Mouse (Mus musculus): Measurements from ENCODE around the gene Gckr. TPM values are rescaled to one million over a fixed set of nuclear protein-coding genes. Genes with fewer than 3 reads are reported as not detected.

The Gckr gene
- polyA plus RNA-seq, 1 experiment from 2014 or later: 0.17 TPM

GRCm38 (mm10) chr5:31266101-31266500 is 31.1 kb upstream of the Gckr start:
- H3K27me3 ChIP-seq: no peaks in the 10 kb centered on the region
- ATAC-seq (ENCODE audit: insufficient number of reproducible peaks, insufficient read depth, low FRiP score, low TSS enrichment): no peak
- H3K4me3 ChIP-seq: no peak overlapping the region
- no peak overlapping the region for H3K4me2 ChIP-seq (replicated peaks)
- WGBS: 86% methylated on average over 7 of the region's 7 CpGs
- no peaks in the 10 kb centered on the region for H3K4me1 ChIP-seq
- no peak overlapping the region for H3K9ac ChIP-seq
- no peaks in the 10 kb centered on the region for H3K9me3 ChIP-seq
- no peak overlapping the region for H3K27ac ChIP-seq
- H3K36me3 ChIP-seq: peaks cover 90% of the 10 kb centered on the region

GRCm38 (mm10) chr5:31267686-31268085 is 29.6 kb upstream of the Gckr start:
- ATAC-seq (ENCODE audit: insufficient number of reproducible peaks, insufficient read depth, low FRiP score, low TSS enrichment): no peak
- H3K4me1 ChIP-seq: no peaks in the 10 kb centered on the region
- H3K36me3 ChIP-seq: peaks cover 87% of the 10 kb centered on the region
- H3K27me3 ChIP-seq: no peaks in the 10 kb centered on the region
- no peak overlapping the region for H3K4me2 ChIP-seq (replicated peaks)
- no peak overlapping the region for H3K27ac ChIP-seq
- no peaks in the 10 kb centered on the region for H3K9me3 ChIP-seq
- H3K9ac ChIP-seq: no peak overlapping the region
- WGBS: 78% methylated on average over 6 of the region's 6 CpGs
- no peak overlapping the region for H3K4me3 ChIP-seq

GRCm38 (mm10) chr5:31273018-31273417 is 24.2 kb upstream of the Gckr start:
- Histone ChIP-seq H3K9ac (no peak overlapping the region), H3K4me3 (no peak overlapping the region), H3K9me3 (no peaks in the 10 kb centered on the region), H3K4me2 (replicated peaks) (no peak overlapping the region), H3K27me3 (no peaks in the 10 kb centered on the region), H3K4me1 (no peaks in the 10 kb centered on the region), H3K36me3 (peaks cover 68% of the 10 kb centered on the region), H3K27ac (no peak overlapping the region)
- no peak for ATAC-seq (ENCODE audit: insufficient number of reproducible peaks, insufficient read depth, low FRiP score, low TSS enrichment)
- 91% methylated on average over 6 of the region's 6 CpGs for WGBS

- H3K36me3 ChIP-seq: peaks cover 83% of the 10 kb centered on the region
- 88% methylated on average over 20 of the region's 20 CpGs for WGBS
Measured at GRCm38 (mm10) chr5:31279245-31279988, 17.8 kb upstream of the Gckr start.

GRCm38 (mm10) chr5:31288225-31288624 is 9.0 kb upstream of the Gckr start:
- no peak overlapping the region for H3K9ac ChIP-seq
- no peaks in the 10 kb centered on the region for H3K27me3 ChIP-seq

More at GRCm38 (mm10) chr5:31279245-31279988, 17.8 kb upstream of the Gckr start:
- Histone ChIP-seq H3K4me3 (no peak overlapping the region), H3K27me3 (no peaks in the 10 kb centered on the region), H3K4me2 (replicated peaks) (no peak overlapping the region), H3K9ac (no peak overlapping the region), H3K27ac (no peak overlapping the region), H3K4me1 (no peaks in the 10 kb centered on the region), H3K9me3 (no peaks in the 10 kb centered on the region)
- no peak for ATAC-seq (ENCODE audit: insufficient number of reproducible peaks, insufficient read depth, low FRiP score, low TSS enrichment)

GRCm38 (mm10) chr5:31288655-31289054 is 8.6 kb upstream of the Gckr start:
- no peak overlapping the region for H3K4me2 ChIP-seq (replicated peaks)
- H3K9me3 ChIP-seq: no peaks in the 10 kb centered on the region
- H3K9ac ChIP-seq: no peak overlapping the region
- no peak for ATAC-seq (ENCODE audit: insufficient number of reproducible peaks, insufficient read depth, low FRiP score, low TSS enrichment)
- H3K4me1 ChIP-seq: peaks cover 10% of the 10 kb centered on the region
- peaks cover 44% of the 10 kb centered on the region for H3K36me3 ChIP-seq
- no peaks in the 10 kb centered on the region for H3K27me3 ChIP-seq
- no peak overlapping the region for H3K4me3 ChIP-seq
- WGBS: 86% methylated on average over 3 of the region's 3 CpGs
- no peak overlapping the region for H3K27ac ChIP-seq

More at GRCm38 (mm10) chr5:31288225-31288624, 9.0 kb upstream of the Gckr start:
- no peak overlapping the region for H3K4me3 ChIP-seq
- H3K9me3 ChIP-seq: no peaks in the 10 kb centered on the region
- H3K4me1 ChIP-seq: peaks cover 10% of the 10 kb centered on the region
- H3K36me3 ChIP-seq: peaks cover 44% of the 10 kb centered on the region
- no peak for ATAC-seq (ENCODE audit: insufficient number of reproducible peaks, insufficient read depth, low FRiP score, low TSS enrichment)
- no peak overlapping the region for H3K27ac ChIP-seq
- no peak overlapping the region for H3K4me2 ChIP-seq (replicated peaks)
- 83% methylated on average over 4 of the region's 4 CpGs for WGBS

GRCm38 (mm10) chr5:31289626-31290230 is 7.5 kb upstream of the Gckr start:
- H3K4me3 ChIP-seq: peak overlapping the region; percentile 53; the same call in 1 of the 2 replicates
- H3K36me3 ChIP-seq: peaks cover 33% of the 10 kb centered on the region
- H3K27ac ChIP-seq: no peak overlapping the region
- H3K27me3 ChIP-seq: no peaks in the 10 kb centered on the region
- H3K9me3 ChIP-seq: no peaks in the 10 kb centered on the region
- ATAC-seq (ENCODE audit: insufficient number of reproducible peaks, insufficient read depth, low FRiP score, low TSS enrichment): no peak
- 85% methylated on average over 3 of the region's 3 CpGs for WGBS
- peak overlapping the region; percentile 60; the same call in 1 of the 2 replicates for H3K9ac ChIP-seq
- peaks cover 17% of the 10 kb centered on the region for H3K4me1 ChIP-seq
- H3K4me2 ChIP-seq (replicated peaks): peak overlapping the region; percentile 79

GRCm38 (mm10) chr5:31290521-31291360 is 6.5 kb upstream of the Gckr start, which contains the start of gene Ift172:
Gene Ift172, minus strand, starts transcription at chr5:31291116.
- Histone ChIP-seq H3K36me3 (peaks cover 24% of the 10 kb centered on the region), H3K9me3 (no peaks in the 10 kb centered on the region), H3K27ac (peak within 1 kb of the TSS; percentile 76), H3K27me3 (no peaks in the 10 kb centered on the region), H3K4me3 (peak within 1 kb of the TSS; percentile 53), H3K4me2 (replicated peaks) (peak within 1 kb of the TSS; percentile 79), H3K4me1 (peaks cover 20% of the 10 kb centered on the region), H3K9ac (peak within 1 kb of the TSS; percentile 60)
- 3% methylated on average over 45 of the region's 45 CpGs for WGBS
- ATAC-seq (ENCODE audit: insufficient number of reproducible peaks, insufficient read depth, low FRiP score, low TSS enrichment): peak; percentile 87

- H3K4me1 ChIP-seq: peaks cover 20% of the 10 kb centered on the region
- H3K4me3 ChIP-seq: peak overlapping the region; percentile 53
- peak overlapping the region; percentile 79 for H3K4me2 ChIP-seq (replicated peaks)
- peaks cover 18% of the 10 kb centered on the region for H3K36me3 ChIP-seq
- 4% methylated on average over 9 of the region's 9 CpGs for WGBS
- no peak for ATAC-seq (ENCODE audit: insufficient number of reproducible peaks, insufficient read depth, low FRiP score, low TSS enrichment)
- H3K9ac ChIP-seq: peak overlapping the region; percentile 3; the same call in 1 of the 2 replicates
- H3K27ac ChIP-seq: peak overlapping the region; percentile 72
- no peaks in the 10 kb centered on the region for H3K9me3 ChIP-seq
- no peaks in the 10 kb centered on the region for H3K27me3 ChIP-seq
Measured at GRCm38 (mm10) chr5:31291361-31291688, 5.9 kb upstream of the Gckr start.

- ATAC-seq (ENCODE audit: insufficient number of reproducible peaks, insufficient read depth, low FRiP score, low TSS enrichment): 0 out of 2 replicates have a peak, but pooled peaks have one; percentile 2
- Histone ChIP-seq H3K4me1 (peaks cover 16% of the 10 kb centered on the region), H3K4me2 (replicated peaks) (peak overlapping the region; percentile 78), H3K36me3 (peaks cover 11% of the 10 kb centered on the region), H3K9ac (peak overlapping the region; percentile 97), H3K27ac (peak overlapping the region; percentile 81), H3K4me3 (peak overlapping the region; percentile 91), H3K9me3 (no peaks in the 10 kb centered on the region), H3K27me3 (no peaks in the 10 kb centered on the region)
- 2% methylated on average over 28 of the region's 29 CpGs for WGBS
Measured at GRCm38 (mm10) chr5:31294964-31295605, 2.2 kb upstream of the Gckr start.

GRCm38 (mm10) chr5:31295606-31296141 is 1.6 kb upstream of the Gckr start, which contains the start of gene Fndc4:
Gene Fndc4, minus strand, starts transcription at chr5:31296080.
- peak; percentile 65; the same call in 1 of the 2 replicates for ATAC-seq (ENCODE audit: insufficient number of reproducible peaks, insufficient read depth, low FRiP score, low TSS enrichment)
- no peaks in the 10 kb centered on the region for H3K27me3 ChIP-seq
- H3K4me3 ChIP-seq: peak within 1 kb of the TSS; percentile 91
- H3K27ac ChIP-seq: peak within 1 kb of the TSS; percentile 81
- H3K9me3 ChIP-seq: no peaks in the 10 kb centered on the region
- H3K36me3 ChIP-seq: peaks cover 11% of the 10 kb centered on the region
- 0% methylated on average over 37 of the region's 46 CpGs for WGBS
- H3K9ac ChIP-seq: peak within 1 kb of the TSS; percentile 97
- peaks cover 13% of the 10 kb centered on the region for H3K4me1 ChIP-seq
- peak within 1 kb of the TSS; percentile 78 for H3K4me2 ChIP-seq (replicated peaks)
